Mouse (Mus musculus) embryonic facial prominence, embryonic 14.5 days (tissue): ENCODE measurements around the gene Rnase11. TPM values are rescaled to one million over a fixed set of nuclear protein-coding genes. Genes with fewer than 3 reads are reported as not detected.
"Not testable (repeated sequence)": the region's sequence is repeated elsewhere in the genome, so short reads cannot be mapped to it uniquely, and the experiment has no call there.

Experiments
- ATAC-seq: fragments of 200-750 bp; cut with Nextera tagmentation; 2 replicates; pipeline ENCODE4 v1.8.0; 2017; ENCODE audit warnings: low read depth, moderate number of reproducible peaks, moderate TSS enrichment
- DNase-seq: peaks from one replicate; pipeline ENCODE4 v3.0.0-alpha.2; 2015; ENCODE audit warnings: low spot score
- H3K27ac ChIP-seq: fragments of 300-500 bp; sonication (generic); replicated peaks from 2 replicates; pipeline ENCODE4 v1.5.1; 2014; ENCODE audit warnings: low read depth, mild to moderate bottlenecking, low read length, moderate library complexity
- H3K27me3 ChIP-seq: fragments of 300-500 bp; sonication (generic); replicated peaks from 2 replicates; pipeline ENCODE4 v1.6.1; 2014; ENCODE audit warnings: low read length; ENCODE audit not compliant: control insufficient read depth, insufficient read depth
- H3K36me3 ChIP-seq: fragments of 300-500 bp; sonication (generic); 2 replicates; pipeline ENCODE4 v1.6.1; 2014; ENCODE audit warnings: low read length, mixed read lengths; ENCODE audit not compliant: control insufficient read depth, insufficient read depth
- H3K4me1 ChIP-seq: fragments of 300-500 bp; sonication (generic); 2 replicates; pipeline ENCODE4 v1.6.1; 2014; ENCODE audit warnings: antibody characterized with exemption, low read length; ENCODE audit not compliant: control insufficient read depth, insufficient read depth
- H3K4me2 ChIP-seq: fragments of 300-500 bp; sonication (generic); 2 replicates; pipeline ENCODE4 v1.6.1; 2014; ENCODE audit warnings: low read depth, mild to moderate bottlenecking, low read length, moderate library complexity, mixed read lengths
- H3K4me3 ChIP-seq: fragments of 300-500 bp; sonication (generic); 2 replicates; pipeline ENCODE4 v1.5.1; 2014; ENCODE audit warnings: low read depth, mild to moderate bottlenecking, low read length
- H3K9ac ChIP-seq: fragments of 300-500 bp; sonication (generic); 2 replicates; pipeline ENCODE4 v1.6.1; 2014; ENCODE audit warnings: low read depth, mild to moderate bottlenecking, low read length, moderate library complexity, mixed read lengths
- H3K9me3 ChIP-seq: fragments of 300-500 bp; sonication (generic); 2 replicates; pipeline ENCODE4 v1.6.1; 2016; ENCODE audit warnings: low read length; ENCODE audit not compliant: control insufficient read depth
- WGBS: fragments of 180-500 bp; shearing (Covaris S2); extraction: QIAGEN DNeasy Blood & Tissue Kit; methylation state at CpG from one replicate; pipeline ENCODE4 v1.1.7; 2014; 5-methylcytosine and 5-hydroxymethylcytosine counted together
- polyA plus RNA-seq: library from polyadenylated mRNA; unstranded; fragments of >200 nt; fragmentation: Nextera tagmentation; extraction: Ambion mirVana; gene quantifications from 2 replicates; pipeline ENCODE4 v1.2.1, GENCODE M21; 2014

Gene Rnase11
- polyA plus RNA-seq: not detected in 2 replicates

DNA sequence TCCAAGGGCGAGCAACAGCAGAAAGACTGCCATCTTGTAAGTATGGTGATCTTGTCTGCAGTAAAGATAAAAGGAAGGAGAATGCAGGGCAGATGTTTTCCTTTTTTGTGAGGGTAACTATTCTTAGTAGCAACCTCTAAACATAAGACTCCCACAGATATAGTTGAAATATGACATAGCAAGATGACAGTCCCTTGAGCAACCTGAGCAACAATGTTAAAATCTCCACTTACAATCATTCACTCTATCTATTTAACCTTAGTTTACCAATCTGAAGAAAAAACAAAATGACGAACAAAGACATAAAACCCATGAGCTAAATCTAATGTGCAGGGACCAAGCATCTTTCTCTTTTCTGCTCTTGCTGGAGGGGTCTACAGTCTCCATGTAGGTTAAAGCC is at the start of gene Rnase11:
Rnase11 (minus strand) TSS at position 101 of the 400 bp plus-strand sequence.
- H3K27me3 ChIP-seq: no peaks in the 10 kb centered on the region
- H3K36me3 ChIP-seq: no peaks in the 10 kb centered on the region
- H3K9me3 ChIP-seq: no peaks in the 10 kb centered on the region
- H3K4me2 ChIP-seq: no peak within 1 kb of the TSS
- no peak within 1 kb of the TSS for H3K27ac ChIP-seq
- WGBS: 78% methylated on average over 2 of the region's 2 CpGs
- DNase-seq (no peak), ATAC-seq (no peak)
- H3K4me1 ChIP-seq: peaks cover 6% of the 10 kb centered on the region; the same call in 1 of the 2 replicates
- no peak within 1 kb of the TSS for H3K4me3 ChIP-seq
- H3K9ac ChIP-seq: no peak within 1 kb of the TSS

DNA sequence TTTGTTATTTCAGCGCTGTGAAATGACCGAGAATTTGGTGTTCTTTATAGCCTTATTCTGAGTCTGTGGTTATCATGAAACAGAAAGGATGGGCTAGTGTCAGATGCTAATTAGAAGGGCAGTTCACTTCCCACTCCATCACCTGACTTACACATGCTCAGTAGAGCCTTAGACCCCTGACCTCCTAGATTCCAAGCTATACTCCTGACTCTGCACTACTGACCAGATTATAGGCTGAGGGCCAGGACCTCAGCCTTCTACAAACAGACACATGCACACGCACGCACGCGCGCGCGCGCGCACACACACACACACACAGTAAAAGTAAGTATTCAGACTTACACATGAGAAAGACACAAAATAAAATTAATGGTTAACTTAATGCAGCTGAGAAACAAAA is 49.0 kb upstream of the Rnase11 start:
- no peaks in the 10 kb centered on the region for H3K36me3 ChIP-seq

DNA sequence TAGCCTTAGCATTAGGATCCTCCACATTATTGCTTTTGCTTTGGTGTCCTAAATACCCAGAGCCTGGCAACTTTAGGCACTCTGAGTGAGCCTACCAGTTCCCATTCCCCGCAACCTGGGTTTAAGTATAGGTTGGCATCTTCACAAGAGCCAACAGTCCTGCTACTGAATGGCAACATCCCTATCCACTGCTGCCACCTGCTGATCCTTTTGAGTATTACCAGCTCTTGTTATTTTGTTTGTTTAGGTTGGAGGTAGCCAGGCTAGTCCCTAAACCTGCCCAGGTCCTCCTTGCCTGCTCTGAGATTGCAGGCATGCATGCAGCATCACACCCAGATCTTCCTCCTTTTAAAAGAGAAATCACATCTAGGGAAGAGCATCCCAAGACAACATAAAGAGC is 48.3 kb upstream of the Rnase11 start:
- 69% methylated on average over 1 of the region's 1 CpGs for WGBS
- H3K9me3 ChIP-seq, H3K9ac ChIP-seq, H3K27ac ChIP-seq, H3K4me1 ChIP-seq, H3K36me3 ChIP-seq, H3K4me2 ChIP-seq, H3K27me3 ChIP-seq, H3K4me3 ChIP-seq: not testable (repeated sequence)
- peak; percentile 37 for DNase-seq
- ATAC-seq: peak; percentile 64; the same call in 1 of the 2 replicates

More for the DNA sequence above, 49.0 kb upstream of the Rnase11 start:
- H3K27ac ChIP-seq: no peak overlapping the region
- no peaks in the 10 kb centered on the region for H3K27me3 ChIP-seq
- H3K4me2 ChIP-seq: no peak overlapping the region
- ATAC-seq: no peak
- H3K9me3 ChIP-seq: no peaks in the 10 kb centered on the region
- no peak overlapping the region for H3K4me3 ChIP-seq
- no peaks in the 10 kb centered on the region for H3K4me1 ChIP-seq
- 97% methylated on average over 11 of the region's 11 CpGs for WGBS
- no peak for DNase-seq
- H3K9ac ChIP-seq: no peak overlapping the region

DNA sequence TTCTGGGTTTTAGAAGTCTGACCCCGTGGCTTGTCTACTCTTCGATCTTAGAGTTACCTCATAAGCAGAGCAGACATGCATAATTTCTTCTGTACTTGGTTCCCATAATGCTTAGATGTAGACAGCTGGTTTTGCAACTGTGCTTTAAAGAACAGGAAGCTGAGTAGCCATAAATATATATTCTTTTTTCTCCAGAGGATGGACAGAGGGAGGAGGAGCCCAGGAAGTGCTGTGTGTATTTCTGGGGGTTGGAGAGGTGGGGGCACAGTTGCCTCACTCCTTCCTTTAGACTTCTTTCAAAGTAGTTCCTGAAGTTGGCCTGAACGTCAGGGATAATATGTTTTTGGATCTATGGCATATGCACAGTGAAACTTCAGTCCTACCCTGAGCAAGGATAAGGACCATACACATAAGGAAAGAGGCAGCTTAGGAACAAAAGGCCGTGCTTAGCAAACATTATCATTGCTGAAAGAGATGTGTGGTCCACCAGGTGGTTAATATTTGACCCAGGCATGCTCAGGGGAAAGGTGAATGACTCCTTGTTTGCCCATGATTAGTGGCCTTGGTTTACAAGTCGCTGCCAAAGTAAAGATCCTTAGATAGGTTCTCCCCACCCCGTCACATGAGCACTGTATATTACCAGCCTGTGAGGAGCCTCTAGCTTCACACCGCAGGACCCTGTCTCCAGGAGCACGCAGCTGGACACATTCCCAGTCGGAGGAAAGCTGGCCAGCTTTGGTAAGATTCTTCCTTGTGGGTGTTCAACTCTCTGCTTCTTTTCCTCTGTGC is 46.0 kb upstream of the Rnase11 start:
- Histone ChIP-seq H3K9me3 (no peaks in the 10 kb centered on the region), H3K4me3 (no peak overlapping the region), H3K36me3 (no peaks in the 10 kb centered on the region), H3K27ac (no peak overlapping the region), H3K4me1 (peaks cover 3% of the 10 kb centered on the region; the same call in 1 of the 2 replicates), H3K4me2 (no peak overlapping the region), H3K27me3 (no peaks in the 10 kb centered on the region), H3K9ac (no peak overlapping the region)
- ATAC-seq (no peak), DNase-seq (no peak)
- 61% methylated on average over 9 of the region's 9 CpGs for WGBS

DNA sequence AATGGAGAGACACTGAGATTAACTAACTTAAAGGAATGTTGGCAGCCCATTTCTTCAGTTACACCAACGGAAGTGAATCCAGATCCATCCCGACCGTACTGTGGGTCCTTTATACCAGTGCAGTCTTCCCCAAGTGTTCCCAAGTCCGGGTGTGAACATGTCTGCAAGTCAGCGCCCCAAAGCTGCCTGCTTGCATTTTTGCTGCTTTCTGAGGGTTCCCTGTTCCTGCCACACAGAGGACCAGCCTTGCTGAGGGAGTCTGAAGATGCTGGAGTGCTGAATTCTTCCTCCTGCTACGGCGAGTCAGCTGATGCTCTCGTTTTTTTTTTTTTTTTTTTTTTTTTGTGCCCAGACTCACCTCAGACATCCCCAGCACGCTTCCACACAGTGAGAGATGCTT is 45.0 kb upstream of the Rnase11 start:
- H3K27me3 ChIP-seq: no peaks in the 10 kb centered on the region
- H3K4me3 ChIP-seq: no peak overlapping the region
- H3K36me3 ChIP-seq: no peaks in the 10 kb centered on the region
- 56% methylated on average over 9 of the region's 9 CpGs for WGBS
- H3K9me3 ChIP-seq: no peaks in the 10 kb centered on the region
- H3K4me2 ChIP-seq: no peak overlapping the region
- DNase-seq: no peak
- ATAC-seq: no peak
- H3K27ac ChIP-seq: no peak overlapping the region
- H3K4me1 ChIP-seq: peaks cover 3% of the 10 kb centered on the region; the same call in 1 of the 2 replicates
- H3K9ac ChIP-seq: no peak overlapping the region

DNA sequence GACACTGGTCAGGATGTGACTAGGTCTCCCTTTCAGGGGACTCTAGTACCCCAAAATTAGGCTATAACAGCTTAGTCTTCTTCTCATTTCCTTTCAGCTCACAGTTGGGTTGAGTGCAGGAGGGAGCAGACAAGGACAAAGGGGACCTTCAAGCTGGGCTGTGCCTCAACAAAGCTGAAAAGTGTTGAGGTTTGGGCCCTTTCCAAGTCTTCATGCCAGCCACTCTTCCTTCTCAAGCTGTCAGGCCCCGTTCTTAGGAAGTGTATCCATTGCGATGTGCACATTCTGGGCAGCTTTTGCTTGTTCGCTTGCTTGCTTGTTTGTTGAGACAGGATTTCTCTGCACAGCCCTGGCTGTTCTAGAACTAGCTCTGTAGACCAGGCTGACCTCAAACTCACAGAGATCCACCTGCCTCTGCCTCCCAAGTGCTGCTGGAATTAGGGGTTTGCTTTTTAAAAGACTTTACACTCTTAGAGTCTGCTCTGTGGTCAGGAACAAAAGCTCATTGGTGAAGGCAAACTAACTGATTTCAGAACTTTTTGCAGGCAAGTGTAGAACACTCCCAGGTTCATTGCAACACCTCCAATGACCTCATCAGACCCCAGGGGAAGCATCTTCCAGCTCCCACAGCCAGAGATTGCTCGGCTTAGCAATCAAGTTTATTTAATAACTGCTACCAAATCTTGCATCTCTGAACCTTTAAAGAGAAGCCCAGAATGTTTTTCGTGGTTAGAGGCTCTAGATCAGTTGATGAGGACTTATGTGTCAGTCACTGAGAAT is 44.3 kb upstream of the Rnase11 start:
- Histone ChIP-seq H3K36me3 (no peaks in the 10 kb centered on the region), H3K4me1 (peaks cover 3% of the 10 kb centered on the region; the same call in 1 of the 2 replicates), H3K9ac (no peak overlapping the region), H3K9me3 (no peaks in the 10 kb centered on the region), H3K27ac (no peak overlapping the region), H3K4me2 (no peak overlapping the region), H3K4me3 (no peak overlapping the region), H3K27me3 (no peaks in the 10 kb centered on the region)
- 75% methylated on average over 5 of the region's 5 CpGs for WGBS
- DNase-seq: no peak
- no peak for ATAC-seq

DNA sequence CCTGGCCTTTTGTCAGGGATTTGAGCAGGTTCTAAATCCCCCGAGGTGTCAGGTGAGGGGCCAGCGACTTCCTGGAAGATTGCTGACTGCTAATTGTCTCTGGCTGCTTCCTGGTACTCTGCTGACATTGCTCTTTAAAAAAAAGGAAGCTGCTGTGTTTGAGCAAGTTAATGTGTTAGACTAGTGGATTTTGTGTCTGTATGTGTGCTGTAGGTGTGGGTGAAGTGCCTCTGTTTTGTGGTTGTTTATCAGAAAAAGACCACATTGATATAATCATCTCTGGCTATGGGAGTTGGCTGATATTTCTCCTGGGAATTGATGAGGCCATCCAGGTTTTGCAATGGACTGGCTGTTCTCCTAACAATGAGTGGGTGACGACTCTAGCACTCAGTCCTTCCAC is 43.5 kb upstream of the Rnase11 start:
- no peak overlapping the region for H3K9ac ChIP-seq
- H3K27ac ChIP-seq: no peak overlapping the region
- no peak overlapping the region for H3K4me3 ChIP-seq
- H3K27me3 ChIP-seq: no peaks in the 10 kb centered on the region
- DNase-seq: peak; percentile 40
- H3K4me1 ChIP-seq: peaks cover 3% of the 10 kb centered on the region; the same call in 1 of the 2 replicates
- H3K9me3 ChIP-seq: no peaks in the 10 kb centered on the region
- no peak for ATAC-seq
- H3K4me2 ChIP-seq: no peak overlapping the region
- WGBS: 23% methylated on average over 3 of the region's 3 CpGs
- no peaks in the 10 kb centered on the region for H3K36me3 ChIP-seq

DNA sequence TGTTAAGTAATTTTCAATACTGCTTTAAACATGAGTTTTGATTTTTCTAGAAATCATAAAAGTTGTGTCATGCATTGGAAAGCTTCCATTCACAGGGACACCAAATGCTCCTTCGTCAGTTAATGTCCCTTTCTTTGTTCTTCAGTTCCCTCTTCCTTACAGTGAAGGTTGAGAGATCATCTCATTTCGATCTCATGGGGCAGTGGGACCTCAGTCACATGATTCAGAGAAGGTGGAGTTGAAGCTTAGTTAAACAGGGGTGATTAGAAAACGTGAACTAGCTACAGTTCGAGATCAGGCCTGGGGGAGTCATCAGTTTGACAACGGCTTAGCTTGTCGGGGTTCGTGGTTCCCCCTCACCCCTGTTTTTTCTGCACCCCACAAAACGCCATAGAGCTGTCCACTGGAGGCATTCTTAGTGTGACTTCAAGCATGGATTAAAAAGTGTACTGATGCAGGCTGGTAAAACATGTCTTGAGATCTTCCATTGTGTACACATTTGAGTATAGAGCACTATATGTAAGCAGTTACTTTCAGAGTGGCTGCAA is 42.2 kb upstream of the Rnase11 start:
- Histone ChIP-seq H3K27ac (no peak overlapping the region), H3K36me3 (no peaks in the 10 kb centered on the region), H3K4me2 (peak overlapping the region; percentile 67), H3K4me1 (peaks cover 3% of the 10 kb centered on the region; the same call in 1 of the 2 replicates), H3K4me3 (peak overlapping the region; percentile 55), H3K27me3 (no peaks in the 10 kb centered on the region), H3K9me3 (no peaks in the 10 kb centered on the region), H3K9ac (peak overlapping the region; percentile 26; the same call in 1 of the 2 replicates)
- no peak for DNase-seq
- no peak for ATAC-seq
- 42% methylated on average over 8 of the region's 8 CpGs for WGBS
